Mouse (Mus musculus): ENCODE results near the gene Eya4.

Eya4 gene

GRCm38 (mm10) chr10:23150401-23150800 lies 200.2 kb downstream of the Eya4 start:
- DNase-seq: no peak

GRCm38 (mm10) chr10:23144616-23145015 lies 206.0 kb downstream of the Eya4 start:
- DNase-seq: peak; percentile 64

GRCm38 (mm10) chr10:23127947-23128346 lies 222.6 kb downstream of the Eya4 start:
- DNase-seq: no peak

- DNase-seq: no peak
Observed at GRCm38 (mm10) chr10:23127151-23127550, 223.4 kb downstream of the Eya4 start.

GRCm38 (mm10) chr10:23126529-23126928 lies 224.1 kb downstream of the Eya4 start:
- no peak for DNase-seq

GRCm38 (mm10) chr10:23120437-23120836 lies 230.1 kb downstream of the Eya4 start:
- DNase-seq: no peak

- peak; percentile 77 for DNase-seq
Observed at GRCm38 (mm10) chr10:23116786-23117410, 233.7 kb downstream of the Eya4 start.

- DNase-seq: no peak
Observed at GRCm38 (mm10) chr10:23116063-23116462, 234.5 kb downstream of the Eya4 start.

GRCm38 (mm10) chr10:23115321-23115720 lies 235.3 kb downstream of the Eya4 start:
- DNase-seq: no peak

- DNase-seq: no peak
Observed at GRCm38 (mm10) chr10:23108122-23108521, 242.5 kb downstream of the Eya4 start.

- no peak for DNase-seq
Observed at GRCm38 (mm10) chr10:23092517-23092916, 258.1 kb downstream of the Eya4 start.

GRCm38 (mm10) chr10:23091552-23091951 lies 259.0 kb downstream of the Eya4 start:
- DNase-seq: no peak

- peak; percentile 20 for DNase-seq
Observed at GRCm38 (mm10) chr10:23090323-23090722, 260.3 kb downstream of the Eya4 start.

GRCm38 (mm10) chr10:23089271-23089670 lies 261.3 kb downstream of the Eya4 start:
- no peak for DNase-seq

- DNase-seq: no peak
Observed at GRCm38 (mm10) chr10:23088764-23089163, 261.8 kb downstream of the Eya4 start.

- peak; percentile 81 for DNase-seq
Observed at GRCm38 (mm10) chr10:23086352-23087215, 264.0 kb downstream of the Eya4 start.

- no peak for DNase-seq
Observed at GRCm38 (mm10) chr10:23081548-23081828, 269.1 kb downstream of the Eya4 start.

- DNase-seq: peak; percentile 61
Observed at GRCm38 (mm10) chr10:23080749-23081547, 269.6 kb downstream of the Eya4 start.

- no peak for DNase-seq
Observed at GRCm38 (mm10) chr10:23076691-23077385, 273.7 kb downstream of the Eya4 start.

GRCm38 (mm10) chr10:23073431-23073830 lies 277.2 kb downstream of the Eya4 start:
- no peak for DNase-seq

- DNase-seq: no peak
Observed at GRCm38 (mm10) chr10:23063637-23064036, 286.9 kb downstream of the Eya4 start.

GRCm38 (mm10) chr10:23062719-23063118 lies 287.9 kb downstream of the Eya4 start:
- DNase-seq: no peak

GRCm38 (mm10) chr10:23060694-23061060 lies 289.9 kb downstream of the Eya4 start:
- DNase-seq: no peak

All from right cerebral cortex, adult 18-20 months (tissue).